Mouse (Mus musculus) liver, embryonic 14.5 days (tissue): ENCODE results near the gene Gprasp1.

Source experiments
- CTCF ChIP-seq: IDR thresholded peaks from 2 replicates; pipeline ENCODE4 v1.5.1; 2016; ENCODE audit warnings: antibody characterized with exemption, low read depth, control low read depth
- EP300 ChIP-seq: IDR thresholded peaks from 2 replicates; pipeline ENCODE4 v1.6.1; 2016; ENCODE audit warnings: antibody characterized with exemption, low read depth

DNA sequence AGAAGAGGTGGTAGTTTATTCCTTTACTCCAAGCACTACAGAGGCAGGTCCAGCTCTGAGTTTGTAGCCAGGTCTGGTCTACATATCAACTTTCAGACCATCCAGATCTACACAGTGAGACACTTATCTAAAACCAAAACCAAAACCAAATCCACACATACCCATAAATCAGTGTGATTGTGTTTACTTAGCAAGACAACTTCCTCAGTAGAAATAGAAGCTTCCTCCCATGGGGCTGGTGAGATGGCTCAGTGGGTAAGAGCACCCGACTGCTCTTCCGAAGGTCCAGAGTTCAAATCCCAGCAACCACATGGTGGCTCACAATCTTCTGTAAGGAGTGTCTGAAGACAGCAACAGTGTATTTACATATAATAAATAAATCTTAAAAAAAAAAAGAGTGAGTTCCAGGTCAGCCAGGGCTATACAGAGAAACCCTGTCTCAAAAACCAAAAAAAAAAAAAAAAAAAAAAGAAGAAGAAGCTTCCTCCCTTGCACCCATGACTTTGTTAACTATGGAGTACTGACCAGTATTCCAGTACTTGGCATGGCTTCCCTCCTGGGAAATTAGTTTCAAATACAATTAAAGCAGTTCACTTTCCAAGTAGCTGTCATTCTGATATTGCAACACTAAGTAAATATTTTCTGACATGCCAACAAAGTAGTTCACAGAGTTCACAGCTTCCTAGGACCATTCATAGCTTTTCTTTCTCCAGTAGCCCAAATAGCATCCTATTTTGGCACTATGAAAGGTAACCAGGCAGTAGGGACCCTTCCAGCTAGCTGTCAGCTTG, 3.6 kb upstream of the Gprasp1 start:
- TF ChIP-seq CTCF (no peak), EP300 (no peak)
